Mouse (Mus musculus): ENCODE results near the gene Vill. TPM values are rescaled to one million over a fixed set of nuclear protein-coding genes. Genes with fewer than 3 reads are reported as not detected.

Vill gene
- total RNA-seq, 2 experiments from 2014 or later: 0.42 to 1.3 TPM

DNA sequence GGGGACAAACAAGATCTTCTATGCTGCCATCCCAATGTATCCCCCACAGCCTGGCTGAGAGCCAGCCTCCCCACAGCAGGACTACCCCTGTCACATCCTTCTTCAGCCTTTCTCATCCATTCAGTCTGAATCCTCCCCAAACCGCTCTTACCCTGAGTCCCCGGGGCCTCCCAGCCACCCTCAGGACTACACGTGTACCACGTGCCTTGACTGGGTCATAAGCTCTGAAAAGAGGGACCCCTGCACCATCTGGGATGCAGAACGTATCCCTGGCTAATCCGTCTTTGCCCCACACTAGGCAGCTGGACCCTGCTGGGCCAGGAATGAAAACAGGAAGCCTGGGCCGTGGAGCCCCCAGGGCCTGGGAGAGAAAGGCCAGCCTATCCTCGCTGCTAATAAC, 29.5 kb downstream of the Vill start:
- DNase-seq: no peak

DNA sequence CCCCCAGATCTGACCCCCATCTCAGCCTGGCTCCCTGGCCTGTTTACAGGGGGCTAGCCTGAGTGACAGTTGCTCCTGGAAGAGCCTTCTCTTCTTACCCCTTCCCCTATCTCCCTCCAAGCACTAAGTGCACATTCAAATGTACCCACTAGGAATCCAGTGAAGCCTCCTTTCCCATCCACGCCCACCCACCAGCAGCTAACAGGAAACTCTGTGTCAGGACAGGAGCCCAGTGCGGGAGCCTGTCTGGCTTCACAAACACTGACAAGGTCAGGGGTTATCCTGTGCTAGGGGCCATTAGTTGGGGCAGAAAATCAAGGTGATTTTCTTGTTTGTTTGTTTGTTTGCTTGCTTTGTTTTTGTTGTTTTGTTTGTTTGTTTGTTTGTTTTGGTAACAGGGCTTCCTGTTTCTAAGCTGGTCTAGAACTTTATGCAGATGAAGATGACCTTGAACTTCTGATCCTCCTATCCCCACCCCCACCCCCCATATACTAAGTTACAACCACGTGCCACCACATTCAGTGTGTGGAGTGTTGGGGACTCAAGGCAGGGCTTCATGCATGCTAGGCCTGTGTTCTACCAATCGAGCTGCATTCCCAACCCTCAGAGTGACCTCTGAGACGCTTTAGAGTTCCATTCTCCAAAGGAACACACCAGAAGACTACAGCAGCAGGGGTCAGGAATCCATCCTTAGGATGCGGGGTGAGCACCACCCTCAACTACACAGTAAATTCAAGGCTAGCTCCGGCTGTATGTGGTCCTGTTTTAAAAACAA, 30.3 kb downstream of the Vill start:
- no peak for DNase-seq

DNA sequence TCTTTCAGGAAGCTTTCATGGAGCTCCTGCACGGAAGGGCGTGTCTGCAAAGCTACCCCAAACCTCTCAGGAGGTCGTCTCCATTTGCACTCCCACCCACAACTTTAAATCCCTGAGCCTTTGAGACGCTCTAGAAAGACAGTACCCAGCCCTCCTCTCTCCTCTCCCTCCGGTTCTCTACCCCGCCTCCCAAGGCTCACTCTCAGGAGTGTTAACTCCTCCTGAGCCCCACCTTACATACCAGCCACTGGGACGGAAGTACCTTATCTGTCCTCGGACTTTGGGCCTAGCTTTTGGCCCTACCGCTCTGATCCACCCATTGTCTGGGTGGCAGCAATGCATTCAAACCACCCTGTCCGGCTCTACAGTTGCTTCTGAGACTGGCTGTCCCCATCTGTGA, 31.4 kb downstream of the Vill start:
- no peak for DNase-seq

DNA sequence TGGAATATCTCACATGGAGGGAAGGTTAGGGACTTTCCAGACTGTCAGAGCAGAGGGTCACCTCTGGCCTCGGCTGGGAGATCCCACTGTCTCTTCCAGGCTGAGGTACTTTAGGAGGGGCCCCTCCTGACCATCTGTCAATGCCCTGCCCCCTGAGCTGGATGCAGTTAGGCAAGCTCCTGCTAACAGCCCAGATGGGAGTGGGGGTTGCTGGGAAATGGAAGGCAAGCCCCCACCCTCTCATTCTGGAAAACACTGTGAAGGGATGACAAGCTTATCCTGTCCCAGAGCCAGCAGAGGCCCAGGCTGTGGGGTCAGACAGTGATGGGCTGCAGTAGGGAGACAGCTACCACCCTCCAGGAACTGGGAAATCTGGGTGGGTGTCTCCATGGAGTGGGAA, 33.9 kb downstream of the Vill start:
- no peak for DNase-seq

DNA sequence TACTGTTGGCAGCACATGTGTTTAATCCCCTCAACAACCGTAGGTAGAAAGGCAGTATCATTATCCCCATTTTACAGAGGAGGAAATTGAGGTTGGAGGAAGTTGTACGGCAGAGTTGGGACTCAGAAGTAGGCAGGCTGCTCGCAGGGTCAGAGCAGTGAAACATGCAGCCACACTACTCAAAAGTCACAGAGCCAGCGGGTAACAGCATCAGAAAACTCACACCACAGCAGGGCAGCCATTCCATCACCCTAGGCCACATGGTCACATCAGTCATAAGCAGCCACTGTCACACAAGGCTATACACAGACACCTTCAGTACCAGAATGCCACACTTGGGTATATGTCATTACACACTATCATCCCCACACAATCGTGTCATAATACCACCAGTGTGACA, 34.7 kb downstream of the Vill start:
- DNase-seq: no peak

DNA sequence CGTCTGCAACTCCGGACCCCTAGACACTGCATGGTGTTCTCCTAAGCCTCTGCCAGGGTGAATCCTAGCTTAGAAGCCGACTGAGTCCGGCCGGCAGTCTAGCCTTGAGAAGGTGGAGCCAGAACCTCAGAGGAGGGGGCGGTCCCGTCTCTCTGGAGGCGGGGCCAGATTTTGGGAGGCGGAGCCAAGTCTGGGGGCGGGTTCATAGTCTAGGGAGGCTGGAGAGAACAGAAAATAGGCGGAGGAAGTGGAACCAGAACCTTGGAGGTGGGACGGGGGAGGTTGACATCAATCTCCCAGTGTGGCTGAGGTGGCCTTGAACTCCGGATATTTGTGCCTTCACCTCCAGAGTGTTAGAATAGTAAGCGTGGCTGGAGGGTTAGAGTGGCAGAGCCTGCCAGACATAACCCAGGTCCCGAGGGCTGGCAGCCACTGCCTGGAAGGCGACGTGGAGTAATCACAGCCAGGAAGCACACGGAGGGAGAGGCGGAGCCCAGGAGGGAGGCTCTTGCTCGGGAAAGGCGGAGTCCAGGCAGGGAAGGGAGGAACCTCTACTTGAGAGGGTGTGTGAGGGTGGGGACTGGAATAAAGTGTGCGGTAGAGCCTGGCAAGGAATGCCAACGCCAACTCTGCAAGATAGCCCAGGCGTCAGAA, 35.7 kb downstream of the Vill start:
- peak; percentile 92 for DNase-seq

DNA sequence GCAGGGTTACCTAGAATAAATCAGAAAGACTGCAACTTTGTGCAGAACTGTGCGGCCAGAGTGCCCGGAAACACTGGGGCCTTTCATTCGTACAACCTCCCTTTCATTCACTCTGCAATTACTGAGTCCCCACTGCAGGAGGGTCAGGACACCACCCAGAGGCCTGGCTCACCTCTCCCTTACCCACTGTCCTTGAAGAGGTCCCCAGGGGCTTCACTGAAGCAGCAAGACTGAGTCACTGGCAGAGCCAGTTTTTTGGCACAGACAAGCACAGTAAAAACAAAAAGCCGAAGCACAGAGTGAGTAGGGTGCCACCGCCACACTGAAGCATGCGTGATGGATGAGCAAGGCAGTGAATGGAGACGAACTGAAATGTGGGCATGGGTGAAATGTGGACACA, 36.9 kb downstream of the Vill start:
- DNase-seq: no peak

DNA sequence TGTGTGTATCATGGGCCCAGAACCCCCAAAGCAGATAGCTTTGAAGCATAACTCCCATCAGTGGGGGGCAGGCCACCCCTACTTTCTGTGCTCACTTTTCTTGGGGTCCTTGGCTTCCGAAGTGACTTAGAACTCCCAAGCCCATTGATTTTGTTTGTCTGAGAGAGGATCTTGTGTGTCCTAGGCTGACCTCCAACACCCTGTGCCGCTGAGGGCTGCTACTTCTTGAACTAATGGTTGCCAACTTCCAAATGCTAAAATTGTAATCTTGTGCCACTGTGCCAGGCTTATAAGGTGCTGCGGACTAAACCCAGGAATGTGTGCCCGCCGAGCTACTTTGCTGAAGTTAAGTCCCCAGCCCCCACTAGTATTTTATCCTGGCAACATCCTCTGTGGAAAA, 37.9 kb downstream of the Vill start:
- DNase-seq: no peak

DNA sequence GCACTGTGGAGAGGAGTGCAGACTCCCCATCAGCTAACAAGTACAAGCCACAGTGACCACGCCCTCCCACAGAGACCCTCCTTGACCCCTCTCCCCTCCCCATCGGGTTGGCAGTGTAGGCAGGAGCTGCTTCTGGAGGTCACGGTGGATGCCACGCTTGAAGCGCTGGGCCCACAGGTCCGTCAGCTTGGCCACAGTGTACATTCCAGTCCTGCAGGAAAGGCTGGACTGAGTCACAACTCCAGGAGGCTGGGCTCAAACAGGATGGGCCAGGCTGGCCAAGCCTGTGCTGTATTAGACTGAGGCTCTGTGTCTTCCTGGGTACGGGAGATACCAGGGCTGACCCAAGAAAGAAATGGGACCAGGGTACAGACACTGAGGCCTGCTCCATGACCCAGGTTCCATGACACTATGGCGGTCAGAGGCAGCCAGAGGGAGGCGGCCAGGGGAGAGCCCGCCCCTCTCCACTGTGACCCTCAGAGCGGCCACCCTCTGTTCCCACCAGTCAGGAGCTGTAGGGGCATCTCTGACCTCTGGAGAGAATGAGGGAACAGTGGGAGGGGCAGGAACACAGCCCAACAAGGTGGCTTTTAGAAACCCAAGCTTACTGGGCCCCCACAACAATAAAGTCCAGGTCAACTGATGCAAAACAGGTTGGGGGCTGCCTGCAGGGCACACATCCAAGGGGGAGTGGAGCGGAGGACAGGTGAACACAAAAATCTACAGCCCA, 39.2 kb downstream of the Vill start:
- DNase-seq: peak in 1 of 2 experiments; percentile 38

DNA sequence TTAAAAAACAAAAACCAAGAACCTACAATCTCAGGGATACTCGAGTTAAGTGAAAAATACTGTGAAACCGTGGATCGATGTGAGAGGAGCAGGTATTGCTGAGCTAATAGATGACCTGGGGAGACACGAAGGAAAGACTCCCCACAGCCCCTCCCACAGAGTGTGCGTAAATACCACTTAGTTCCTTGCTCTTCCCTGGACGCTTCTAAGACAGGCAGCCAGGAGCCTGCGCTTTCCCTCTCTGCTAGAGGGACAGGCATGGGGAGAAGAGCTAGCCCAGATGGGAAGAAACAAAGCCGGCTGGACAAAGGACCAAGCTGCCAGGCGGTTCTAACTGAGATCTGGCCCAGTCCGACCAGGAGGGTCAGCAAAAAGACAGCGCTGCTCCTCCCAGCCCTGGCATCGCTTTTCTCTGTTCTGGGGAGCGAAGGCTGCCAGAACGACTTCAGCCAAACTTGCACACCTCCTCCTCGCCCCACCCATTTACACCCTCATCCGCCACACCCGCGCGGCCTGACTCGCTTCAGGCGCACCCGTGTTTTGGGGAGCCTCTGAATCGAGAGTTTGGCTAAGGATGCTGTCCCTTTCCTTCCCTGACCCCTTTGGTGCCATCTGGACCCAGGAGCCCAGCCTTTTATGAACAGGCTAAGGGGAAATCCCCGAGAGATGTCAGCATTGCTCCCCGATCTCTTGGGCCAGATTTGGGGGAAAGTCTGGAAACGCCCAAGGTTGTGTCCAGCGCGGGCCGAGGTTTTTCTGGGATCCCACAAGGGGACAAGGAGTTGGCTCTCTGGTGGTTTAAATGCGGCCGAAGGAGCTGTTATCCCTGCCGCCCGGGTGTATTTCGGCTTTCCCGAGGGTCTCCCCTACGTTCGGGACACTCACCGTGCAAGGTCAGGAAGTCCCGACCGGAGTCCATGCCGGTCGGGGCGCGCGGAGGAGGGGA, 40.2 kb downstream of the Vill start:
- peak; percentile 79 to 83 for DNase-seq

DNA sequence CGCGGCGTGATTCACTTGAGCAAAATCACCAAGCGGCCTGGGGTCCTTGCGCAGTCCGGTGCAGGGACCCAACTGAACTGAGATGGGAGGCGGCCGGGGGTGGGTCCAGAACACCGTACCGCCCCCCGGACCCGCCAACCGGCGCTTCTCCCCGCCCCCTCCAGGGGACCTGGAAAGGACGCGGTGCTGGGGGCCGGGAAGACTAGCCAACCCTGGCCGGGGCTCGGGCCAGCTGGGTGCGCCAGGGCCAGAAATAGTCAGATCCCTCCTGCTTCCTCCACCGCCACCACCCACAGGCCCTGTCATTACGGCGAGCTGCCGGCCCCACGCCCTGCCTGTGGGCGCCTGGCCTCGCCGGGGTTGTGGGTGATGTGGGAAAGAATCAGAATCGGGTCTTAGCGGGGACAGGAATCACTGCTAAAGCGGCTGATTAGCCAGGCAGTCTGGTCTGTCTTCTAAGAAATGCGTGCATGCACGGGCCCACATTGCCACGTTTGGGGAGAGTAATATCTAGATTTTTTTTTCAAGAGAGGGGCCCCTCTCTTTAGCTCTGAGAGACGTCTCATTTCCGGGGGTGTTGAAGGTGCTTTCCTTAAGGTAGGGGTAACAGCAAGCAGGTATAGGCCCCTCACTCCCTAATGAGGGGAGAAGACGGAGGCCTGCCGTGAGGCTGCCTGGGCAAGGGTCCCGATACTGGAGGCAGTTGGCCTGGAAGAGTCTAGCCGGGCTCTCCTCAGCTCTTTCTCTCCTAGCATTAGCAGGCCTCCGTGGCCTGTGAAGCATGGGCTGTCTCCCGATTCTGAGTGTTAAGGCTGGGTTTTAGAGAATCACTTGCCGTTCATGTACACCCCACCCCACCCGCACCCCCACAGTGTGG, 41.1 kb downstream of the Vill start, which contains the start of gene Plcd1:
Gene Plcd1 (minus strand): TSS at position 84 of the 877 bp plus-strand sequence.
- peak; percentile 96 to 97 for DNase-seq

DNA sequence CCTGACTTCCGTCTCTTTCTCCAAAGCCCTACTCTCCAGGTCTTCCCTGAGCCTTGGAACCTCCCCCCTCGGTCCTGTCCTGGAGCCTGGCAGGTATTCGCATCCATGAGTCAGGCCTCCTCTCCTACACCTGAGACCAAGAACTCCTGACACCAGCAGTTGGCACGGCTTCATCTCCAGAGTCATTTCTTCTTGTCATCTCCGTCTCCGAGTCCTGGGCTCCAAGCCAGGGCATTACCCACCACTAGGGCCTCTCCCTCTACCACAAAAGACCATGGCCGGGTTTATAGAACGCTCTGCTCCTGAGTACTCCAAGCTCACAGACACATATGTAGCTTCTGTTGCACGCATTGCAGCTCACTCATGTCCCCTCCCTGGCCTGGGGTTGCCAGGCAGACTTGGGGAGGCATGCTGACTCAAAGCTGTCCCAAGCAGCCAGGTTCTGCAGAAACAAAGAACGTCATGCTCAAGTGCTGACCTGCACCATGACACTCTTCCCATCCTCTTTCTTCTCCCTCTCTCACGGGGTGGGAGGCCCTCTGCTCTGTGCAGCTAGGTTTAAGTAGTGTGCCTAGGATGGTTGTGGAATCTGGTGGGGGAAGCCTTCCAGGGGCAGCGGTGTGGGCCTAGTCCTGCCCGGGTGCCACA, 42.0 kb downstream of the Vill start:
- no peak for DNase-seq

DNA sequence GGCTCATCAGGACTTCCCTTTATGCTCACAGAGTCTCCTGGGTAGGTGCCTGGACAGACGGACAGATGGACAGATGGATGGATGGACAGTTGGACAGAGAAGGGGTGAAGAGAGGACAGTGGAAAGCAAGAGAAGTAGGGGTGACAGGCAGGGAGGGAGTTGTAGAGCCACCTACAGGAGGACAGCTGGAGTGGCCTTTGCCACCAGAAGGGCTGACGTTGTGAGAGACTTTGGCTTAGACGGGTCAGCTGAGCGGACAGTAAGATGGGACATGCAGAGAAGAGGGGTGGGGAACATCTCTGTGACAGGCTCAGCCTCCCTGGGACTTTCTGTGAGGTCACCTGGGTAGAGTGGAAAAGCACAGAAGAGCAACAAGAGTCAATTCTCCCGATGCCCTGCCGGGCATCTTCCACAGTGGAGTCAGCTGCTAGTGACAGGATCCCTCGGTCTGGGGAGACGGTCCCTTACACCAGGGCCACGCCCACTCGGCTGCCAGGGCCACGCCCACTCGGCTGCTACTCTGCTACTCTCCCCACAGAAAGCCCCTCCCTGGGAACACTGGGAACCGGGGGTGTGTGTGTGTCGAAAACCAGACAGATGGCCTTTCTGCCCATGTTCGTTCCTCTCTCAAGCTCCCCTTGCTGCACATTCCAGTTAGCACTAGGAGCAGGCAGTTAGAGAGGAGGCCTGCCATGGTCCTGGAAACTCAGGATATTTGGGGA, 47.8 kb downstream of the Vill start:
- no peak for DNase-seq

DNA sequence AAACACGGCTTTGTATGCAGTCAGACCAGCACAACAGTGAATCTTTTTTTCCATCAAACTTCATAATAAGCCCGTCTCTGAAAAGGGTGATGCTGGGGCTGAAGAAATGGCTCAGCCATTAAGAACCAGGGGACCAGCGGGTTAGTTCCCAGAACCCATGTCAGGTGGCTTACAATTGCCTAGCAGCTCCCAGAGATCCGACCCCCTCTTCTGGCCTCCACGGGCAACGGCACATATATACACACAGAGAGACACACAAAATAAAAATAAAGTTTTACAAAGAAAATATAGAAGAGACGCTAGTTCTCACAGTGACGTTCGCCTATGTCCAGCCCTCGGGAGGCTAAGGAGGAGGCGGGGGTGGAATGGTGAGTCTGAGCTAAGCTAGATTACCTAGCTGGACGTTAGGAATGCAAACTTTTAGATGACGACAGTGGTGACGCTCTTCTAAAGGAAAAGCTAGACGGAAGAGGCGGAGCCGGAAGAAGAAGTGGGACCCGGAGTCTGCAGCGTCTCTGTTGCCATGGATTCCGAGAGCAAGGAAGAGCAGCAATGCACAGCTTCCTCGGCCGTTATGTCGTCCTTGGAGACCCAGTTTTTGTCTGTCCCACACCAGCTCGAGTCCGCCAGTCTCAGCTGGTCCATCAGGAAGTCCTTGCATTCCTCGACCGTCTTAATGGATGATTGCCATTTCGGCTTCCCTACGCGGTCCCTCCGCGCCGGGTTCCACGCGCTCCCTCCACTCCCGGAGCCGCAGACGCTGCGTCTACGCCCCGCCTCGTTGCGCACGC, 49.6 kb downstream of the Vill start, which contains the start of gene Dlec1:
Gene Dlec1 (plus strand): TSS at position 487 of the 791 bp plus-strand sequence.
- peak; percentile 85 to 90 for DNase-seq

DNA sequence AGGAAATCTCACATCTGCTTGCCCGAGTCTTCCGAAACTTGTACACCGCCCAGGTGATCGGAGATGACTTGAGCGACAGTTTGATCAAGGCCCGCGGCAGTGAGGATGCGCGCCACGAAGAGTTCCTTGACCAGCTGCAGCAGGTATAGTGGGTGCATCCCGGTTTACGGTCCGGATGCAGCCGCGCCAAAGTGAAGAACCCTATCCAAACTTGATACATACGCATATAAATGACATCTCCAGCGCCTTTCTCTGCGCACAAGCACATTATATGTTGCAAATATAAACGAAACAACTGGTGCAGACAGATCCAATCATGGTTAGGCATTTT, 50.2 kb downstream of the Vill start:
- DNase-seq: no peak

DNA sequence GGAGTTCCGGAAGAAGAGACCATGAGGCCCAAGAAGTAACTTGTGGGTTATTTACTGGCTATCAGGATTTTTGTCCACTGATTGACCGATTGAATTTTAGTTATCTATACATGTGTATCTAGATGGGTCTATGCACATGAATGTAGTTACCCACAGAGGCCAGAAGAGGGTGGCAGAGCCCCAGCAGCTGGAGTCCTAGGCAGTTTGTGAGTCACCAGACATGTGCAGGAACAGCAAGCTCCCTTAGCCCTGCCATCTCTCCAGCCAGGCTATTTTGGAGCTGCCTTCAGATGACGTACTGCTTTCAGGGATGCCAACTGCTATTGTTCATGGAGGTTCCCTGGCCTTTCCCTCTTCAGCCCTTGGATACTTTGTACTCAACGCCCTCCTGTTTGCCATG, 55.0 kb downstream of the Vill start:
- peak; percentile 31 to 66 for DNase-seq

DNA sequence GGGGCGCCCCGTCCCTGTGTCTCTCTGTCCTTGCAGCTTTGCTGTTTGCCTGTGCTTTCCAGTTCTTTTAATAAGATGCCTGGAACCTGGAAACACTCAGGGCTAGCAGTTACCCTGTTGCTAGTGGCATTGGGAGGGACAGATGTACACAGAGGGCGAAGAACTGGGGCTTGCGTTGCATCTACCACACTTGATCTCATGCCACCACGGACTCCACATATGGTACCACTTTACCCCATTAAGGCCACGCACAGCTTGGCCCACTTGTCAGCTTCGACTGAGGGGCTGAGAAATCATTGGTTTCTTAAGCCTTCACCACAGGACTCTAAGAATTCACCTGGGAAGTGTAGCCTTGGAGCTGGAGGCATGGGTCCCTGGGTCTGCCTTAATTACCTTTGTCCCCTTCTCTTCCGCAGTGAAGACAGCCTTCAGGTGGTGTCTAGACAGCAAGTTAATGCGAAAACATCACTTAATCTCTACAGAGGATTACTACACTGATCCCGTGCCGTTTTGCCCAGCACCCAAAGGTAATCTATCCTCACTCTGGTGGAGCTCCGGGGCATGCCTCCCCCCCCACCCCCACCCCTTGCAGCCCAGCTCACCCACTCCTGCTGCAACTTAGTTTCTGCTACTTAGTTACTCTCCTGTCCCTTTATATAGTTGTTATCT, 57.2 kb downstream of the Vill start:
- DNase-seq: no peak

DNA sequence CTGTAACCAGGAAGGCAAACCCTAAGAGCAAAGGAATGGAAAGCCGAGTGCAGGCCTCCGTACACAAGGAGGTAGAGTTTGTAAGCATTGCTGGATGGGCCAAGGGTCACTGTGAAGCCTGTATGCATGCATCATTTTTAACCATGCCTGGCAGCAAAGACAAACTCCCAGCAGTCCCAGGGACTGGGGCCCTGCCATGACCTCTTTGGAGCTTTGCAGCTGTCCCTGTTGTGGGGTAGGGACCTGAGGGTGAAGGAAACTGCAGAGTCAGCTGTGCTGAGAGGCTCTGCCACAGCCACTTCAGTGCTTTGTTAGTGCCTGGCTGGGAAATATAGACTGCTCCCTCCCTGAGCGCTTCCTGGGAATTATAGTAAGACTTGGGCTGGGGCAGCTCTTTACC, 58.1 kb downstream of the Vill start:
- DNase-seq: no peak
